Mouse (Mus musculus): ENCODE data around the gene Soat2. TPM values are rescaled to one million over a fixed set of nuclear protein-coding genes. Genes with fewer than 3 reads are reported as not detected.

Soat2 gene
- polyA plus RNA-seq, 1 experiment from 2014 or later: 0.11 TPM

DNA sequence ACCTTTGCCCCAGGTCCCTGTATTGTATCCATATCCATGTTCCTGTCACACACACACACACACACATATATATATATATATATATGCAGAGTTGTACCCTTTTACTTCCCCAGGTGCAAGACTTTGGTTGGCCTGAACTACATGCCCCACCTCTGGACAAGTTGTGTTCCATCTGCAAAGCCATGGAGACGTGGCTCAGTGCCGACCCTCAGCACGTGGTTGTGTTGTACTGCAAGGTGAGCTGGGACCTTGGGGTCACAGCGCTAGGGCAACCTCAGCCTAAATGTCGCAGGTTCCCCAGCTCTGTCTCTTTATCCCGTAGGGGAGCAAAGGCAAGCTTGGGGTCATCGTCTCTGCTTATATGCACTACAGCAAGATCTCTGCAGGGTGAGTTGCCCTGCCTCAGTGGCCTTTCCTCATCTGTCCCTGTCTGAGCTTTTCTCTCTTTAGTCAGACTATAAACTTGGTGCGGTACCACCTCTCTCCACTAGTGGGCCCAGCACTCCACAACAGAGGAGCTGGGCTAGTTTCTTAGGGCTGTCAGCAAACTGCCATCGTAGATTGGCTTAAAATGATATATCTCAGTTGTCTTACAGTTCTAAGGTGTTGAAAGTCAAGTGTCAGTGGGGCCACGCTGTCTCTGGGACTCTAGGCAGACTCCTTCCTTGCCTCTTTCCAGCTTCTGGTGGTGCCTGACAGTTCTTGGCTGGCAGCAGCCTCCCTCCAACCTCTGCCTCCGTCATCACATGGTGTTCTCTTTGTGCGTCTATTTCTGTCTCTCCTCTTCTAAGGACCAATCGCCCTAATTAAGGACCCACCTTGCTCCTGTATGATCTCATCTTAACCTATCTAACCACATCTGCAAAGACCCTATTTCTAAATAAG, 42.4 kb upstream of the Soat2 start:
- Histone ChIP-seq H3K4me2 (replicated peaks) (peak overlapping the region; percentile 61), H3K9me3 (no peaks in the 10 kb centered on the region), H3K4me1 (peaks cover 28% of the 10 kb centered on the region), H3K27ac (no peak overlapping the region), H3K27me3 (replicated peaks) (peaks cover 34% of the 10 kb centered on the region), H3K36me3 (no peaks in the 10 kb centered on the region), H3K9ac (0 out of 2 replicates have a peak overlapping the region, but pooled peaks have one; percentile 17), H3K4me3 (no peak overlapping the region)
- no peak for ATAC-seq (ENCODE audit: low FRiP score, low read depth)
- WGBS: 38% methylated on average over 13 of the region's 13 CpGs

DNA sequence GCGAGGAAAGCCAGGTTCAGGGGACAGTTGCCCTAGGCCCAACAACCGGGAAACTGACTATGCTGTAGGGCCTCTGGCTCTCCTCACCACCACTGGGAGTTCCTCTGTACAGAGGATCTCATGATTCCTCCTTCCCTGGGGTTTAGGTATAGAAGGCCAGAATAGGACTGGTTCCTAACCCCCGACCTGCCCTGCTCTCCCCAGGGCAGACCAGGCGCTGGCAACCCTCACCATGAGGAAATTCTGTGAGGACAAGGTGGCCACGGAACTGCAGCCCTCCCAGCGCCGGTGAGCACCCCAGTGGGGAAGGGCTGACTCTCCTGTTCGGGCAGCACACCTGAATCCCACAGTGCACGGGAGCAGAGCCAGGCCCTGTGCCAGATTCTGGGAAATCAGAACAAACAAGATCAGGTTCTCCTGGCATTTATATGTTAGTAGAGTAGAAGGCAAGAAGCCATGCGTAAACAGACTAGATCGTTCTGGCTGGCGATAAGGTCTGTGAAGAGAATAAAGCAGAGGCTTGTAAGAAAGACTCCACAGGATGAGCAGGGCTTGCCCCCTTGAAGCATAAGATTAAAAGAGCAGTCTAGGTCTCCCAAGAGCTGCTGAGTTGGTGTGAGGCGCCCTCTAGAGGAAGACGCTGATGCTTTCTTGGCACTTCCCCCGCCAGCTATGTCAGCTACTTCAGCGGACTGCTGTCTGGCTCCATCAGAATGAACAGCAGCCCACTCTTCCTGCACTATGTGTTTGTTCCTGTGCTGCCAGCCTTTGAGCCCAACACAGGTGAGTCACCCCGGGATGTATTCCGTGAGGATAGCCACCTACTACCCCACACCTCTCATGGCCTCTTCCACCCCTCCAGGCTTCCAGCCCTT, 41.4 kb upstream of the Soat2 start:
- Histone ChIP-seq H3K4me3 (no peak overlapping the region), H3K4me2 (replicated peaks) (no peak overlapping the region), H3K9ac (no peak overlapping the region), H3K4me1 (peaks cover 18% of the 10 kb centered on the region), H3K36me3 (no peaks in the 10 kb centered on the region), H3K27ac (no peak overlapping the region), H3K27me3 (replicated peaks) (peaks cover 31% of the 10 kb centered on the region), H3K9me3 (no peaks in the 10 kb centered on the region)
- no peak for ATAC-seq (ENCODE audit: low FRiP score, low read depth)
- WGBS: 51% methylated on average over 18 of the region's 18 CpGs

DNA sequence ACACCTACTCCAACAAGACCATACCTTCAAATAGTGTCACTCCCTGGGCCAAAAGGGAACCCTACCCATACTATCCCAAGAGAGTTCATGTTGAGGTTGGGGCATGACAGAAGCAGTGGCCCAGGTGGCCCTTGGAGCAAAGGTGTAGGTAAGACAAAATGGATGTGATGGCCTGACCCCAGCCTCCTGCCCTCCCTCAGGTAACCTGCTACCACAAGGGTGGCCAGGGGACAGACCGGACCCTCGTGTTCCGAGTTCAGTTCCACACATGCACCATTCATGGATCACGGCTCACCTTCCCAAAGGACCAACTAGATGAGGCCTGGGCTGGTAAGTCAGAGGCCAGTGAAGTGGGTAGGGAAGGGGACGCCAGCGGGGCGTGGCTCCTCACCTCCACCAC, 40.1 kb upstream of the Soat2 start:
- no peaks in the 10 kb centered on the region for H3K9me3 ChIP-seq
- no peak overlapping the region for H3K9ac ChIP-seq
- H3K4me3 ChIP-seq: no peak overlapping the region
- 96% methylated on average over 7 of the region's 7 CpGs for WGBS
- H3K27ac ChIP-seq: no peak overlapping the region
- H3K4me2 ChIP-seq (replicated peaks): no peak overlapping the region
- no peak for ATAC-seq (ENCODE audit: low FRiP score, low read depth)
- H3K27me3 ChIP-seq (replicated peaks): peaks cover 27% of the 10 kb centered on the region
- H3K36me3 ChIP-seq: peaks cover 2% of the 10 kb centered on the region; the same call in 1 of the 2 replicates
- peaks cover 13% of the 10 kb centered on the region for H3K4me1 ChIP-seq

DNA sequence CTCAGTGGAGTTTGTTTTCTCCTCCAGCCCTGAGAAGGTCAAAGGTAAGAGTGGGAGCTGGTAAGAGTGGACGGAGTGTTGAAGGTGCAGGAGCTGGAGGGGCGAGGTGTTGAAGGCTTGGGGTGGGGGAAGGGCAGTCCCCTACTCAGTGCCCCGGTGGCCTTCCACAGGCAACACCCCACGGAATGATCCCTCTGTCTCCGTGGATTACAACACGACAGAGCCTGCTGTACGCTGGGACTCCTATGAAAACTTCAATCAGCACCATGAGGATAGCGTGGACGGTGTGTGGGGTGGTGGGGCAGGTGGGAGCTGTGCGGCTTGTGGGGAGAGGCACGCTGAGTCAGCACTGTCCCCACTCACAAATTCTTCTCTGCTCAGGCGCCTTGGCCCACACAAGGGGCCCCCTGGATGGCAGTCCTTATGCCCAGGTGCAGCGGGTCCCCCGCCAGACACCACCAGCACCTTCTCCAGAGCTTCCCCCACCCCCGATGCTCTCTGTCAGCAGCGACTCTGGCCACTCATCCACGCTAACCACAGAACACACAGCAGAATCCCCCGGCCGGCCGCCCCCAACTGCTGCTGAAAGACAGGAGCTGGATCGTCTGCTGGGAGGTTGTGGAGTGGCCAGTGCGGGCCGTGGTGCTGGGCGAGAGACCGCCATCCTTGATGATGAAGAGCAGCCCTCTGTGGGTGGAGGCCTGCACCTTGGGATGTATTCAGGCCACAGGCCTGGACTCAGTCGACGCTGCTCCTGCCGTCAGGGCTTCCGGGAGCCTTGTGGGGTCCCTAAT, 39.4 kb upstream of the Soat2 start:
- H3K4me2 ChIP-seq (replicated peaks): no peak overlapping the region
- H3K27me3 ChIP-seq (replicated peaks): peaks cover 20% of the 10 kb centered on the region
- H3K4me1 ChIP-seq: peaks cover 13% of the 10 kb centered on the region
- H3K27ac ChIP-seq: no peak overlapping the region
- no peak overlapping the region for H3K4me3 ChIP-seq
- H3K9me3 ChIP-seq: no peaks in the 10 kb centered on the region
- no peak for ATAC-seq (ENCODE audit: low FRiP score, low read depth)
- 82% methylated on average over 29 of the region's 29 CpGs for WGBS
- H3K36me3 ChIP-seq: peaks cover 8% of the 10 kb centered on the region
- H3K9ac ChIP-seq: 0 out of 2 replicates have a peak overlapping the region, but pooled peaks have one; percentile 10

DNA sequence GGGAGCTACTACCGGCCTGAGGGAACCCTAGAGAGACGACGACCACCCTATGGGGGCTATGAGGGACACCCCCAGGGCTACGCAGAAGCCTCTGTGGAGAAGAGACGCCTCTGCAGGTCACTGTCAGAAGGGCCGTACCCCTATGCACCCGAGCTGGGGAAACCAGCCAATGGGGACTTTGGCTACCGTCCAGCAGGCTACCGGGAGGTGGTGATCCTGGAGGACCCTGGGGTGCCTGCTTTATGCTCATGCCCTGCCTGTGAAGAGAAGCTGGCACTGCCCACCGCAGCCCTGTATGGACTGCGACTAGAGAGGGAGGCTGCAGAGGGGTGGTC, 38.9 kb upstream of the Soat2 start:
- no peak for ATAC-seq (ENCODE audit: low FRiP score, low read depth)
- Histone ChIP-seq H3K9me3 (no peaks in the 10 kb centered on the region), H3K4me3 (no peak overlapping the region), H3K27ac (no peak overlapping the region), H3K4me2 (replicated peaks) (no peak overlapping the region), H3K36me3 (peaks cover 13% of the 10 kb centered on the region), H3K9ac (0 out of 2 replicates have a peak overlapping the region, but pooled peaks have one; percentile 10), H3K4me1 (peaks cover 13% of the 10 kb centered on the region), H3K27me3 (replicated peaks) (peaks cover 15% of the 10 kb centered on the region)
- WGBS: 84% methylated on average over 11 of the region's 11 CpGs

DNA sequence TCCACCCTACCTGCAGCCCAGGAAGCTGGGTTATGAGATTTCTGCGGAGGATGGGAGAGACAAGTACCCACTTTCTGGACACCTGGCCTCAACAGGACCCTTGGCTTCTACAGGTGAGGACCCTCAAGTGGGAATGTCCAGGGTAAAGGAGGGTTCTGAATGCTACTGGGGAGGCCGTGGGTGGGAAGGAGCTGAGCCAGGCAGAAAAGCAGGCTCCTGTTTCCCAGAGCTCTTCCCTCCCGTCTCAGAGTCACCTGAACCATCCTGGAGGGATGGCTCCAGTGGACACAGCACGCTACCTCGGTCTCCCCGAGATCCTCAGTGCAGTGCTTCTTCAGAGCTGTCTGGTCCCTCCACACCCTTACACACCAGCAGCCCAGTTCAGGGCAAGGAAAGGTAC, 38.1 kb upstream of the Soat2 start:
- WGBS: 88% methylated on average over 6 of the region's 6 CpGs
- Histone ChIP-seq H3K4me1 (peaks cover 7% of the 10 kb centered on the region), H3K9me3 (no peaks in the 10 kb centered on the region), H3K36me3 (peaks cover 21% of the 10 kb centered on the region), H3K27ac (no peak overlapping the region), H3K4me2 (replicated peaks) (no peak overlapping the region), H3K9ac (no peak overlapping the region), H3K4me3 (no peak overlapping the region), H3K27me3 (replicated peaks) (peaks cover 7% of the 10 kb centered on the region)
- no peak for ATAC-seq (ENCODE audit: low FRiP score, low read depth)

DNA sequence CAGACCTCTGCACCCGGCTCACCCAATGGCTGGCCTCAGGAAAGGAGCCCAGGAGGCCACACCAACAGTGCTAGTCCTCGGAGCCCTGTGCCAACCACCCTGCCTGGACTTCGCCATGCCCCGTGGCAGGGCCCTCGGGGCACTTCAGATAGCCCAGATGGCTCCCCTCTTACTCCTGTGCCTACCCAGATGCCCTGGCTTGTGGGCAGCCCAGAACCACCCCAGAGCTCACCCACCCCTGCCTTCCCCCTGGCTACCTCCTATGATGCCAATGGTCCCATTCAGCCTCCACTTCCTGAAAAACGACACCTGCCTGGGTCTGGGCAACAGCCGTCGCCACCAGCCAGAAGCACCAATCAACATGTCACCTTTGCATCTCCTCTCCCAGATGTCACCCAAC, 37.5 kb upstream of the Soat2 start:
- peaks cover 27% of the 10 kb centered on the region for H3K36me3 ChIP-seq

DNA sequence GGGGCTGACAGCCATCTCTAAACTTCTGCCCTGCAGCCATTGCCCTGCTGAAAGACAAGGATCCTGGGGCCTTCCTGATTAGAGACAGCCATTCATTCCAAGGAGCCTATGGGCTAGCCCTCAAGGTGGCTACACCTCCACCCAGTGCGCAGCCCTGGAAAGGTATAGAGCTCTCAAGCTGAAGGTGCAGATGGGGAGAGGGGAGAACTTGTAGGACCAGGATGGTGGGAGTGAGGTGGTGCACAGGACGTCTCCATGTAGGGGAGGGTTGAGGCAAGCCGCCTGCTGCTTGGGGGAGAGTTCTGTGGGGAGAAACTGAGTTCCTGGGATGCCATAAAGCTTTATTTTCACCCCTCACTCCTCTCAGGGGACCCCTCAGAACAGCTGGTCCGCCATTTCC, 36.7 kb upstream of the Soat2 start:
- Histone ChIP-seq H3K36me3 (peaks cover 36% of the 10 kb centered on the region), H3K9me3 (no peaks in the 10 kb centered on the region), H3K4me3 (no peak overlapping the region), H3K27me3 (replicated peaks) (no peaks in the 10 kb centered on the region), H3K4me2 (replicated peaks) (no peak overlapping the region), H3K9ac (no peak overlapping the region), H3K27ac (no peak overlapping the region), H3K4me1 (no peaks in the 10 kb centered on the region)
- 82% methylated on average over 4 of the region's 4 CpGs for WGBS
- ATAC-seq (ENCODE audit: low FRiP score, low read depth): no peak

More for the DNA sequence above, 37.5 kb upstream of the Soat2 start:
- WGBS: 79% methylated on average over 8 of the region's 8 CpGs
- Histone ChIP-seq H3K27me3 (replicated peaks) (peaks cover 1% of the 10 kb centered on the region; the same call in 1 of the 2 replicates), H3K4me1 (0 out of 2 replicates have a peak, but pooled peaks cover under 1% of the 10 kb centered on the region), H3K27ac (no peak overlapping the region), H3K9ac (no peak overlapping the region), H3K4me2 (replicated peaks) (no peak overlapping the region), H3K9me3 (no peaks in the 10 kb centered on the region), H3K4me3 (no peak overlapping the region)
- ATAC-seq (ENCODE audit: low FRiP score, low read depth): no peak

DNA sequence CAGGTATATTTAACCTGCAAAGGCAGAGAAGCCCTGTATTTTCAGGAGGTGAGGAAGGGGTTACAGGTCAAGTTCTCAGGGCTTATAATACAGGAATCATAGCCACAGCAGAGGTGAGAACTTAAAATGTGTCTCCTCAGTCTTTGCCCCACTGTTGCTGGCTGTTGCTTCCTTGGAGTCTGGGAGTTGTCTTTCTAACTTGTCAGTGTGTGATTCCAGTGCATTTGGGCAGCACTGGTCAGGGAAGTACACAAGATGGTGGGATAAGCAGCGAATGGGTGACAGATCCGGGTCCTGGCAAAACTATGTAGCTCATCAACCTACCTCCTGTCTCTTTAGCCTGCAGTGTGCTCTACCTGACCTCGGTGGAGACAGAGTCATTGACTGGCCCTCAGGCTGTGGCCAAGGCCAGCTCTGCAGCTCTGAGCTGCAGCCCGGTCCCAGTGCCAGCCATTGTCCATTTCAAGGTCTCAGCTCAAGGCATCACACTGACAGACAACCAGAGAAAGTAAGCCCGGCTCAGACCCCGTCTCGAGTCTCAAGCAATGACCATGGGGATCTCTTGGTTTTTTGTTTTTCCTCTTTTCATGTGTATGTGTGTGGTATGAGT, 35.6 kb upstream of the Soat2 start:
- H3K4me2 ChIP-seq (replicated peaks): no peak overlapping the region
- H3K36me3 ChIP-seq: peaks cover 45% of the 10 kb centered on the region
- no peak overlapping the region for H3K27ac ChIP-seq
- no peaks in the 10 kb centered on the region for H3K27me3 ChIP-seq (replicated peaks)
- no peak overlapping the region for H3K4me3 ChIP-seq
- H3K4me1 ChIP-seq: no peaks in the 10 kb centered on the region
- ATAC-seq (ENCODE audit: low FRiP score, low read depth): no peak
- H3K9ac ChIP-seq: no peak overlapping the region
- 87% methylated on average over 7 of the region's 7 CpGs for WGBS
- no peaks in the 10 kb centered on the region for H3K9me3 ChIP-seq

DNA sequence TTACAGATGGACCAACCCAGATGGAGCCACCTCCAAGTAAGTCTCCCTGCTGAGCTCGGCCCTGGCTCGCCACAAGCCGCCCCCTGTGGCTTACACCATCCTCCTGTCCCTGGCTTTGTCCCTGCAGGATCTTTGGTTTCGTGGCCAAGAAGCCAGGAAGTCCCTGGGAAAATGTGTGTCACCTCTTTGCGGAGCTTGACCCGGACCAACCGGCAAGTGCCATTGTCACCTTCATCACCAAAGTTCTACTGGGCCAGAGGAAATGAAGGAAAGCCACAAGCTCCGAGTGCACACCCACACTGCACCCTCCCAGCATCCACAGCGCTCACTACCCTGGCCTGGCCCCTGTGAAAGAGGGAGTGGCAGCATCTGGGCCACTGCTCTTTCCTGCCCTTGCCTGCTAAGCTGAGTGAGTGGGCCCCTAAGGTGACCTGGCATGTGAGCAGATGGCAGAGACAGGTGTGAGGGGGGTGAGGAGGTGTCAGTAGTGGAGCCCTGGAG, 34.5 kb upstream of the Soat2 start:
- Histone ChIP-seq H3K9ac (no peak overlapping the region), H3K27ac (no peak overlapping the region), H3K4me2 (replicated peaks) (no peak overlapping the region), H3K4me3 (no peak overlapping the region), H3K9me3 (no peaks in the 10 kb centered on the region), H3K27me3 (replicated peaks) (no peaks in the 10 kb centered on the region), H3K36me3 (peaks cover 50% of the 10 kb centered on the region), H3K4me1 (no peaks in the 10 kb centered on the region)
- no peak for ATAC-seq (ENCODE audit: low FRiP score, low read depth)
- 81% methylated on average over 9 of the region's 9 CpGs for WGBS

DNA sequence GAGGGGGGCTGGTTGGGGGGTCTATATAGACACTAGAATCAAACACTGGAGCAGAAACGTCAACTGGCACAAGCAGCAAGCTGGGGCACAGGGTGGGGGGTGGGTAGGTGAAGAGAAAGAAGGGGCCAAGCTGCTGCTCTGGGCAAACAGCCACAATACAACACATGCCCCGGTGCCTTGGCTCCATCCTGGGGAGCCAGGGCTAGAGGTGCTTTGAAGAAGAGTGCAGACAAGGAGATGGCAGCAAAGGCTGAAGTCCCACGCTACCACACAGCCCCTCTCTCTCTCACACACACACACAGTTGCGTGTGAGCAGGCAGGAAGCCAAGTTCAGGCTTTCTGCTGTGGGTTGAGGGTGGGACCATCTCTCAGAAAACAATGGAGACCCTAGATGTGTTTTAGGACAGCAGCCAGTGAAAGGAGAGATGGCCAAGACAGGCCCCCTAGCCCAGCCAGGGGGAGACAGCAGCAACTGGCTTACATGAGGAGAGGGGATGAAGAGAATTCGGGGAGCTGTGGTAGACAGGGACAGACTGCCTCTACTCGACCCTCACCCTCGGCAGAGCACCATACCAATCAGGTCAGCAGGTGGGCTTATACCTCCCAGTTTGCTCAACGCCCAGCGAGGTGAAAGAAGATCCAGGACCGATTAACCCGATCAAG, 33.4 kb upstream of the Soat2 start:
- no peak overlapping the region for H3K4me2 ChIP-seq (replicated peaks)
- H3K4me3 ChIP-seq: no peak overlapping the region
- no peak overlapping the region for H3K9ac ChIP-seq
- ATAC-seq (ENCODE audit: low FRiP score, low read depth): no peak
- WGBS: 82% methylated on average over 11 of the region's 11 CpGs
- no peaks in the 10 kb centered on the region for H3K27me3 ChIP-seq (replicated peaks)
- no peaks in the 10 kb centered on the region for H3K4me1 ChIP-seq
- peaks cover 59% of the 10 kb centered on the region for H3K36me3 ChIP-seq
- no peaks in the 10 kb centered on the region for H3K9me3 ChIP-seq
- no peak overlapping the region for H3K27ac ChIP-seq

All from neural tube, embryonic 12.5 days (tissue).